Mouse (Mus musculus): Measurements from ENCODE around the gene Magi2.

Gene Magi2

DNA sequence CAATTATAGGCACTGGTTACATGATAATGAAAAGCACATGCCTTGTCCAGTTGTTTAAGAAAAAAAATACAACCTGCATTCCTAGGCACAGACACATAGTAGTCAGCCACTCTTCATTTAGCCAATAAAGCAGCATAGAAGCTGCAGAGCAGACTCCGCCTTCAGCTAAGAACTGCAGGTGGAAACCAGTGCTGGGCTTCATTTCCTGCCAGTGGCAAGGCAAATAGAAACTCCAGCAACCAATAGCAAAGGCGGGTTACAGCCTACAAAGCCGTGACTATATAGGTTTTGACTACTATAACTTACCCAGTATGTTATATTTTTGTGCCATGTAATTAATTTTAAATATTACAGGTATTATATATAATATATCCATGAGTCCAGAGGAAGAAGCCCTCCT lies 1135.3 kb downstream of the Magi2 start:
- DNase-seq (ENCODE audit: extremely low spot score), result no peak

DNA sequence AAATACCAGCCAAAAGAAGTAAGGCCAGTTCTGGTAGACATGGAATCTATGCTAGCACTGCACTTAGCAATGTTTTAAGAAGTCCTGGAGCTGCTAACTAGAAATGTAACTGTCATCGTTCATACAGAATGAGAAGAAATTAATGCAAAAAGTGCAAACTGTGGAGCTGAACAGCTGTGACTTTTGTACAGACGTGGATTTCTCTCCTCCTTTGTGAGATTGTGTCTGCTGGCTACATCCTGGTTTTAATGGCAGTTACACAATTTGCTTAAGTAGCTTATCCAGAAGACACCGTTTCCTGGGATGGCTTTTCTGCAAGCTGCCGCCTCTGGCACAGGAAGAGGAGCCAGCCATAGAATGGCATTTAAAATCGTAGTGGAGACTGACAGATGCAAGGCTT lies 1136.4 kb downstream of the Magi2 start:
- DNase-seq (ENCODE audit: extremely low spot score), result no peak

DNA sequence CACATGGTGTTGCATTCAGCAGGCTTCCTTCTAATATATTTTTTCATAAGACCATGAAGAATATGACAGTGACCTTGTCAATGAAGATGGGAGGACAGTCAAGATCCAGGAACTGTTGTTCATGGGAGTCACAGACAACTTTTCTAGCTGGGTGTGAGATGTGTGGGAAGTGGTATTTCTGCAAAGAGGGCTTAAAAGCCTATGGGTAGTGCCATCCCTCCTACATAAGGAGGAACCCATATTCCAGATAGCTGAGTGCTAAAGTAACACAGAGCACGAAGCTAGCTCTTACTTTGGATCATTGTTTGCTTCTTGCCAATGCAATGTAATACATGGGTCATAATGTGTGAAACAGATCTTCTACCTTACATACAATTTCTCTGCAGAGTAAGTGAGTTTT lies 1146.8 kb downstream of the Magi2 start:
- DNase-seq (ENCODE audit: extremely low spot score), result no peak

DNA sequence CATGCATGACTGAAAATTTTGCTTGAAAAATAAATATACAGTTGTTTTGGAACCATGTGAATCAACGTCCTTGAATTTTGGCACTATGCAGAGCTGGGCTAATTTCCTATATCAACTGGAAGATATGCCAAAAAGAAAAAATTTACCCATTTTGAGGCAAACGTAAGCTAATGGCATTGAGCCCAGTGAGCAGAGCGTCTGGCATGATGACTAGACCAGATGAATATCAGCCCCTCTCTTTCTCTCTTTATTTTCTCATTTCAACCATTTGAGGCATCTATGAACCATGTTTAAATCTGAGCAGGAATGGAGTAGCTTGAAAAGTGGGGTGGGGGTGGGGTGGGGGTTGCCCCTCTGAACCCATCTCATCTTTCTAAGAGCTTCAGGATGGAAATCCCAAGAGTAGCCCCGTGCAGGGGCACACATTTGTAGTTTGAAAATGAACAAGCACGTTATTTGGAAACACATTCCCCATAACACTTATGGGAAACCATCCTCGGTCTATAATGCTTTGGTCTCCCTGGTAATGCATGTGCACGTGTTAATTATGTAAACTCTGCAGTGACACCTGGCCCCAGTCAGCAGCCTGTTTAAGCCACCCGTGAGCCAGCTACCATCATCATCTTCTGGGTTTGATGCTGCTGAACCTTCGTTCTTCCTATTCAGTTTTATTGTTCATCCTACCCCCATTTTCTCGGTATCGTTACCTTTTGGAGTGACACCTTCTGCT lies 1151.4 kb downstream of the Magi2 start:
- no peak for DNase-seq (ENCODE audit: extremely low spot score)

DNA sequence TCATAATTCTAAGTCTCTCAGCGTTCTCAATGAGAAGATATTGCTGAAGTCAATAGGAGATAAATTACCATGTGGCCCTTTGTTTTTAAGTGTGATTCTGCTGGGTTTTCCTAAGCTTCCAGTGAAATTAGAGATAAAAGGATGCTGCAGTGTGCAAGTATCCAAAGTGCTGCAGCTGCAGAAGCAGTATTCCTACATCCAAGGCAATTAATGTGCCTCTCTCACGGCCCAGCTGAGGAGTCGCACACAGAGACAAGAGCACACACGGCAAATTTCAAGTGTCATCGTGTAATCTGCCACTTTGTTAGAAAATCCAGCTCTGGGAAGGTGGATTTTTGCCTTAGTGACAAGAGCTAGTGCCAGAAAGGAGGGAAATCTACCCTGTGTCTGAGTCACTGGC lies 1177.7 kb downstream of the Magi2 start:
- no peak for DNase-seq (ENCODE audit: extremely low spot score)

DNA sequence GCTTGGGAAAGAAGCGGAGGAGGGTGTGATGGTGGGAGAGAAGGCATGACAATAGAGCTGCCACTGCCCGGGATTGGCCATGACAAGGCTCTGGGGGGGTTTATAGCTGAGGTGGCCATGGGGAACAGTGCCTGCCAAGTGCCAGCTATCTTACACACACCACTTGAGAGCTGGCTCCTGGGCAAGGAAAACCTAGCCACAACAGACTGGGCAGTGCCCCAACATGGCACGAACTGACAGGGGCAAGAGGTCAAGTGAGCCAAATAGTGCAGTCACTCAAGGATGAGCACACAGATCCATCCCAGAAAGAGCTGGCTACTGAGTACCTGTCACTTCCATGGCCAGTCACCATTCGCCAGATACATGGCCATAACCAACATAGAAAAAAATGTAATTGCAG lies 1179.8 kb downstream of the Magi2 start:
- DNase-seq (ENCODE audit: extremely low spot score), result no peak

DNA sequence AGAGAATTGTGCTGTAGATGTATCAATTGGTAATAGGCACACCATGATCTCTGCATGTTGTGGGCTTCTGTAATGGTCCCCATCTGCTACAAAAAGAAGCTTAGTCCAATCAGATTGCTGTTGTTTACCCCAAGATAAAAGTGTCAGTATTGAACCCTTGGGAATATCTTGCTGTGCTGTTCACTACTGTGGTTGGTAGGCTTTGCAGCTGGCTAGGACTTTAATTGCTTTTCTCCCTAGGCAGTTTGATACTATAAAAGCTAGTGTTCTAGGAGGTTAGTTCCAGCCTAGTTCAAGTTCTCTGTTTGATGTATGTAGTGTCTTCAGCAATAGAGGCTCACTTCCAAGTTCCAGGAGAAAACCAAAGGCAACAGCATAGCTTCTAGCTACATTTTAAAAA lies 1188.5 kb downstream of the Magi2 start:
- DNase-seq (ENCODE audit: extremely low spot score), result no peak

DNA sequence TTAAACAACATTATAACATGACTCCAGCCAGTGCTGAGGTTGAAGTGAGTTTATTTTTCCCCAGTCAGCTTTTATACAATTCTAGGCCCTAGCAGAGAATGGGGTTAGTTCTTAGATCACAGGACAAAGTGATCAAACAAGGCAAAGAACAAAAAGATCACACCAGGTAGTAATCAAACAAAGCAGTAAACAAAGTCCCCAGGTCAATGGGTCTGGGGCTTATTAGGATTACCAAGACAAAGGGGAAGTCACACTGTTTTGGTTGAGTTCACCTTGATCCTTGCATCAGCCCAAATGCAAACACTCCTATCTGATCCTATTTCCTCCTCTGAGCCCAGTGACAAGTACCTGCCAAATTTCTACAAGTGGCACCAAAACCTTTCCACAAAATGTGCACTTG lies 1190.5 kb downstream of the Magi2 start:
- DNase-seq (ENCODE audit: extremely low spot score), result no peak

DNA sequence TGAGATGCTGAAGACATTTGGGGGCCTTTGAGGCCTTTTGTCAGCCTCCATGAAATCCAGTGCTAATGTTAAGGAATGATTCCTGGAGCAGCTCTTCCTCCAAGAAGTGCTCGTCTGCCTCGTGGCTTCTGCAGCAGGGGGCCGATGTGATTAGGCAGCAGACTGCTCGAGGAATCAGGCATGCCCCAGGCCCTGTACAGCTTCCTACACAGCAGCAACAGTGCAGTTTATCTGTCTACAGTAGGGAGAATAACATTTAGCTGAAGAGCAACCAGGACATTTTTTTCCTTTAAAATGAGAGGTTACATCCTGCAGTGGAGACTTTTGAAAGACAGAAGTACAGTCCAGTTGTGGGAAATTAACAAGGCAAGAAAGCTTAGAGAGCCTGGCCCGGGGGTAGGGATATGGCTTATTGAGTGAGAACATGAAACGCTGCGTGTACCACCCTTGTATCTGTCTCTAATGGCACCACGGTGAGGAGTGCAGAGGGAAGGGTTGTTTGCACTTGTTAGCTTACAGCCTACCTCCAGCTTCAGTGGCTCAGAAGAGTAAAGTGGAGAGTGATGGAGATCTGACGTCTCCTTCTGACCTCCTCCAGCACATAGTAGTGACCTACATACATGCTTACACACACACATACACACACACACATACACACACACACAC lies 1205.4 kb downstream of the Magi2 start:
- DNase-seq (ENCODE audit: extremely low spot score), result no peak

DNA sequence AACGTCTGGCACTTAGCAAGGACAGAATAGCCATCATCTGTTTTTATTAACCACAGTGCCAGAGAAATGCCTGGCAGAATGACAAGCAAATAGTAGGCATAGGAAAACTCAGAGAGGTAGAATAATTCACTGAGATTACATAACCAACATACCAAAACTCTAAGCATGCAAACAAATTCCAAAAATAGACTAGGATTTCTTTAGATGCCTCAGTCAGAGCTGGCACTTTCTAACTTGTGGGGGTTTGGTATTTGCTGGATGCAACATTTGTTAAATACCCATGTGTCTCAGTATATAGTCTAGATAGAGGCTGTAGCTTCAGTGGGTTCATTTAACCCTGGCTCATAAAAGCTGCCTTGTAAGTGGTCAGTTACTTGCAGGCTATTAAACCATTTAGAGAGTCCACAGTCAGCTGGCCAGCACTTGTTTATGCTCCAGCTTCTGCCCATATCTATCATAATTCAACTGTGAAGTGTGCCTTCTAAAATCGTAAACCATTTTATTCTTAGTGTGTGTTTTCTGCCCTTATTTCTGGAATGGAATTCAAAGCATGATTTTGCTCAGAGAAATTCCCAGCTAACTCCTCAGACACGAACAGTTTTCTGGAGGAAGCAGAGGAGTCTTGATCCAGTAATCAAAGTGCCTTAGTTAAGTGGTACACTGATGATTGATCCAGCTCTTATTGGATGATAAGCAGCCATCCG lies 1219.8 kb downstream of the Magi2 start:
- DNase-seq (ENCODE audit: extremely low spot score), result no peak

DNA sequence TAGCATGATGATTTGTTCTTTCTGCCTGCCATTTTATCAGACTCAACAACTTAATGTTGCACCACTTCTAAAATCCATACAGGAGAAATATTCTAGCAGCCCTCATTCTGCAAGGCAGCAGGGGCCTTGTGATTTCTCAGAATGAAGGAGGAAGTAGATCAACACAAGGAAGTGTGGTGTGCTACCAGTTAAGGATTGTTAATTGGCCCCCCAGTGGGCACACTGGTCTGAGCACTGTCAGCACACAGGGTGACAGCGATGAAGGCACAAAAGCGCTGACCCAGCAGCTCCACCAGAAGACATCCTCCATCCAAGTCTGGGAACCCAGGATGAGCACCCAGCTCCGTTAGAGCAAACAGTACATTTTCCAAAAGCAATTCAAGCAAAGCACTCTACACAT lies 1229.3 kb downstream of the Magi2 start:
- DNase-seq (ENCODE audit: extremely low spot score), result no peak

DNA sequence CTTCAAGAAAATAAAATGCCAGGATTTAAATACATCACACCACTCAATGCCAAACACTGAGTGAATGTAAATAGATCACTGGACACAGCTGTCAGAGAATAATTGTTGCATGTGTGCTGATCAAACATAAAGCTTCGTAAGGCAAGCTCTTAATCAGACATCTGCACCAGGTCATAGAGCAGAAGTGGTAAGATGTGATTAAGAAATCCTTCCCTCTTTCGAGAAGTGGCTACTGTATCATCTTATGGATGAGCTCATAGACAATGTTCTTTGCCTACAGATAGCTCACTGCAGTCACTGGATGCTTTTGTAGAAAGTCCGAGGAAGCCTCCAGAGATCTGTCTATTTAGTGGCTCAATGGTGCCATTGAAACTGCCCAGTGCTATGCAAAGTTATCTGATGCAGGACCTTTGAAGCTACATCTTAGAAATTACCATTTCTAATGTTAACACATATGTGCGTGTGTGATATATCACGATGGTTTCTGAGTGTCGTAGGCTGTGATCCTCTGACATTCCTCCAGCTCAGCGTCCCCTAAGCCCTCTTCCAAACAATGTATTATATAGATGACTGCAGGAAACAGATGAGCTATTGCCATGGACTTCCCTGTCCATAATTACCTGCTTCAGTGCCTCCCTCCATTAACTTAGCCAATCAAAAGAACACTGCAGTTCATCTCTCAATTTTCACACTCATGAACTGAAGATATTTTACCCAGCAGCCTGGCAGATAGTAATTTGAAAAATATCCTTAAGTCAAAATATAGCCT lies 1231.1 kb downstream of the Magi2 start:
- DNase-seq (ENCODE audit: extremely low spot score), result no peak

DNA sequence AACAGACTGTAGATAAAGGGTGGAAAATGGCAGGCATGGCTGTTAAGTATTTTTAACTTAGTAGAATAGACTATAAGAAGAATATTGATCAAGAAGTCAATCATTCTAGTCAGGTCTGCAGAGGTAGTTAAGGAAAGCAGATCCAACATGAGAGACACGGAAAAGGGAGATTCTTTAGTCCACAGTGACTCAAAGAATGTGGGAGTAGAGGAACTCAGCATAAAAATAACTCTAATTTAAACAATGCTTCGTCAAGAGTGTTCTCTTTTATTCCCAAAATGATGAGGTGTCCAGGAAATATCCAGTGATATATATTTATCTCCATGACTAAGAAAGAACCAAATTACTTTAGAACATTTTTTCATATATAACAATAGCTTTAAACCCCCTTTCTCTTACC lies 1234.9 kb downstream of the Magi2 start:
- DNase-seq (ENCODE audit: extremely low spot score), result no peak

DNA sequence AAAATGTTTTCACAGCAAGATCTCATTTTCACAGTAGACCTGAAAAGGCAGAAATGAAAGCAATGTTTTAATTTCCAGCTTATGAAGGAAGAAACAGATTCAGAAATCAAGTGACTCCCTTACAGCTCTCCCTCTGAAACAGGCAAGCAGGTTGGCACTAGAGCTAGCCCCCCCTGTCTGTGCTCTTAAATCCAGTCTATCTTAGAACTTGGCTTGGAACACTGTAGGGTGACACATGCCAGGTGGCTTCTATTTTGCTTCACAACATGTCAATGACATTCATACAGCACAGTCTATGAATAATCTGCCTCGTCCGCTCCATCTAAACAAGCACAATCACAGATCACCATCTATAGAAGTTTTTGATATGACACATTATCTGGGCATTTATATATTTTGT lies 1235.5 kb downstream of the Magi2 start:
- no peak for DNase-seq (ENCODE audit: extremely low spot score)

DNA sequence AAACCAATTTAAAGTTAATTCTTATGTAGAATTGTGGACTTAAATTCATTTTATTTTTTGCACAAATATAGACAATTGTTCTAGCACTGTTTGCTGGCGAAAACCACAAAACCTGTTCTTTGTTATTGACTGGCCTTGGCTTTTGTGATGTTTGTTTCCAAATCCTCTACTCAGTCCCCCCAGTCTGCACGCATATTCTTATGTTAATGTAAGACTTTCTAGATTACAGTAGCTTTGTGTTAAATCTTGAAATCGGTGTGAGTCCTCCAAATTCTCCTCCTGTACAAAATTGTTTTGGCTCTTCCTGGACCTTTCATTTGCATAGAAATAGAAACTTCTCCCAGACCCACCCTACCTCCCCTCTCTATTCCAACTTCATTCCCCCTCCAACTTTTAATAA lies 1242.9 kb downstream of the Magi2 start:
- DNase-seq (ENCODE audit: extremely low spot score), result no peak

DNA sequence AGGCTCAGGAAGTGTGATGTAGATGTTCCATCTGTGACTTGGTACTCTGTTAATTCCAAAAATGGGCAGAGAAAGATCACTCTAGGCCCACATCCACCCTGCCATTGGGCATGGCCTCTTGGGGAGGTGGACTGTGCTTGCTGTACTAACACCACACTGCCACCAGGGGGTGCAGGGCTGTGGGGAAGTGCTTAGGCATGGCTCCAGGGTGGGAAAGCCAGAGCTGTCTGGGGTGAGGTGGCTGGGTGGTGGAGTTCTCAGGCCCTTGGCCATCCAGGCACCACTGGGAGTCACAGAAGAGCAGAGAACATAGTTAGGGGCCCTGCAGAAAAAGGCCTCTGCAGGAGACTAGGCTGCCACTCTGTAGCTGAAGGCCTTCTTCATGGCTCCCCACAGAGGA lies 1243.6 kb downstream of the Magi2 start:
- peak; percentile 31 for DNase-seq (ENCODE audit: extremely low spot score)

DNA sequence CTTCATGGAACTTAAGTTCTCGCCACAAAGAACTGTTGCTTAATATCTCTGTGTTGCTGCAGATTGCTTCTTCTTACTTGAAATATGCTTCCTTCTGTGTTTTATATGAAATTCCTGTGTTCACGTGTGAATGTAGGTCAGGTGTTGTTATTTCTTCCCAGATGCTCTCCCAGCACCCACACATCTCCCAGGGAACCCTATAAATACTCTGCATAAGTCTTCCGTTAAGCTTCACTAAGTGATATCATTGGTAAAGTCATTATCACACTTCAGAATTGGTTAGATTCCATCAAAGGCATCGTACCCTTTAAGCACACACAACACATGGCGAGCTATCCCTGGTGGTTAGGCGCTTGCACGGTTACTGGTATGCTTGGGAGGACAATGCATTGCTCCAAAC lies 1257.7 kb downstream of the Magi2 start:
- no peak for DNase-seq (ENCODE audit: extremely low spot score)

DNA sequence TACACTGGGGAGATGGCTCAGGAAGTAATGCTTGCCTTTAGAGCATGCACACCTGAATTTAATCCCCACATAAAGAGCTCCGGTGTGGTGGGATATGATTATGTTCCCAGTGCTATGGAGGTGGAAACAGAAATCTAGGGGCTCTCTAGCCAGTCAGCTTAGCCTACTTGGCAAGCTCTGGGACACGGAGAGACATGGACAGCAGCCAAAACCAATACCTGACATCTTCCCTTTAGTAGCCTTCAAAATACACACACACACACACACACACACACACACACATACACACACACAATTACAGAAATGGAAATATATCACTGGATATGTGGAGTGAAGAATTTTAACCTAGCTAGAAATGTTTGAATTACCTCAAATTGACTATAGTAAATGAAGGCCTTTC lies 1265.1 kb downstream of the Magi2 start:
- no peak for DNase-seq (ENCODE audit: extremely low spot score)

DNA sequence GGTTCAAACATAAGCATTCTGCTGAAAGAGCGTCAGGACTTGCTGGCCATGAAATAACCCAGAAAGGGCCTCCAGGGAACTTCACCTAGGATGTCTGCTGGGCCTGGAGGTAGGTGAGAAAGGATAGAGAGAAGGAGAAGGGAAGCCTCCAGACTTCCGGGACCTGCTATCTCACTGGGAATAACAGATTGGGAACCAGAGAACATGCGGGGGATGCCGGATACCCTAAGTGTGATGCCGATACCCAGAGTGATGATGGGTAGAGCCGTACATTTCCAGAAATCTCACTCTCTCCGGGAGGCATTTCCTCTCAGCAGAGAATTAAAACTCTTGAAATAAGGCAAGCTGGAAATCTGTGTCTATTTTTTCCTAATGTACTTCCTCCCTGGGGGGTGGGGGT lies 1265.8 kb downstream of the Magi2 start:
- DNase-seq (ENCODE audit: extremely low spot score), result no peak

DNA sequence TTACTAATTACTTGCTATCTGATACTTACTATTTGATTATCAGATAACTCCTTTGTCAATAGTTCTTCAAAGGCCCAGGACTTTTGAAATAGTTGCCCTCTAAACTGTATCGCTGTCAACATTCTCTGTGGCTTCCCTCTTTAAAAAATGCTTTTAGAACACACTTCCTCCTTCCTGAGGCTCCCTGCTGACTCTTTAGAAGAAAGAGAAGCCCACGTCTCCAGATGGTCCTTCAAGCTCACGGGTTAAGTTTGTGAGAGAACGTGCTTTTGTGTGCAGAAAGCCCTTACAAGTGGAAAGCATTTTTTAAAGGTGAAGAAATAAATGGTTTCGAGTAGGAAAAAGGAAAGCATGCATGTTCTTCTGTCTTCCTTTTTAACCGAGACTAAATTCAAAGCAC lies 1267.2 kb downstream of the Magi2 start:
- DNase-seq (ENCODE audit: extremely low spot score), result no peak

DNA sequence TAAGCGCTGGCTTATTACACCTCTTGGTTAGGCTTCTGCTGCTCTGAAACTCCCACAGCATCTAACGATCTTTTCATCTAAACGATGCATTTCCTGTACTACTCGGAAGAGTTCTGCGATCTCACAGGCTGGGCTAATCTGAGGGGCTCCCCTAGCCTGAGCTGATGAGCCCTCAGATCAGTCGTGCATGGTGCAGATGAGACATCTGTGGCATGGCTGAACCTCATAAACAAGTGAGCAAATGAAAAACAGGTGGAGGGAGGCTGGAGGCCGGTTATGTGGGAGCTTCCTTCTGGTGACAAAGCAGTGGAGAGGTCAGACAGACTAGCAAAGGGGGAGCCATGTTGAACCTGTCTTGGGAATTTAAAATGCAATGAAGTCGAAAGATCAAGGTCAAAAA lies 1270.1 kb downstream of the Magi2 start:
- peak; percentile 11 for DNase-seq (ENCODE audit: extremely low spot score)

DNA sequence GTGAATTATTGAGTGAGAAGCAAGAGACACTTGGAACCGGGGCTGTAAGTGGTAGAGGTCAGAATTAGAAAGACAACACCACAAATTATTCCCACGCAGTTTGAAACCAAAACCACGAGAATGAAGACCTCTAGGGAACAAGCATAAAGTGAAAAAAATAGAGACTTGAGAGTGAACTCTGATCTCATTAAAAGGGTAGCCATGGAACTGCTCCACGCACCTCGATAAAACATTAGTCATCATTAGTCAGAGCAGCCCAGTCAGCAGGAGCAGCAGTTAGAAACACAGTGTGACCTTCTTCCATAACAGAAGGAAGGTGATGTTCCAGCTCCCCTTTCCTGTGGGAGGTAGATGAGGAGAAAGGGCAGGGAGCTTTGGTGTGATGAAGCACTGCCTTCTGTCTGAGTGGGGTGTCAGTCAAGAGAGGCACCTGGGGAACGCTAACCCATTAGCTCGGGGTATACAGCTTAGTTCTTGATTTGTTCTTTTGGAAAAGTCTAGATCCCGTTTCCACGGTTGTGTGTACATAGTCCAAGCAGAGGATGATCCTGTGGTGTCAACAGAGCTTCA lies 1272.3 kb downstream of the Magi2 start:
- no peak for DNase-seq (ENCODE audit: extremely low spot score)

Data from embryo, embryonic 9.5 days (tissue).